Mouse (Mus musculus): ENCODE measurements at regions not wholly inside any gene's neighbourhood (a gene's known extent, or its start where the extent isn't known, plus 50 kb on each side); places are given as distances from the start of the nearest gene placed in this dataset.
A peak's percentile ranks its signal among the peaks of the same experiment; 100 is the strongest.

GRCm38 (mm10) chr15:87365712-87366361 lies 178.3 kb upstream of the Fam19a5 start:
- TF ChIP-seq CTCF (IDR thresholded peaks at IDR 0.05; ENCODE audit: borderline replicate concordance, insufficient read depth, low read length) (peak; percentile 4; the same call in 1 of the 2 replicates), POLR2A (IDR thresholded peaks at IDR 0.05; ENCODE audit: low read depth, low read length) (no peak)
